Mouse (Mus musculus) right cerebral cortex, adult 18-20 months (tissue): Measurements from ENCODE around the gene Rbm10.

Source experiments
- DNase-seq: peaks from one replicate; pipeline ENCODE4 v3.0.0; 2022; ENCODE audit warnings: mixed read lengths

The Rbm10 gene

DNA sequence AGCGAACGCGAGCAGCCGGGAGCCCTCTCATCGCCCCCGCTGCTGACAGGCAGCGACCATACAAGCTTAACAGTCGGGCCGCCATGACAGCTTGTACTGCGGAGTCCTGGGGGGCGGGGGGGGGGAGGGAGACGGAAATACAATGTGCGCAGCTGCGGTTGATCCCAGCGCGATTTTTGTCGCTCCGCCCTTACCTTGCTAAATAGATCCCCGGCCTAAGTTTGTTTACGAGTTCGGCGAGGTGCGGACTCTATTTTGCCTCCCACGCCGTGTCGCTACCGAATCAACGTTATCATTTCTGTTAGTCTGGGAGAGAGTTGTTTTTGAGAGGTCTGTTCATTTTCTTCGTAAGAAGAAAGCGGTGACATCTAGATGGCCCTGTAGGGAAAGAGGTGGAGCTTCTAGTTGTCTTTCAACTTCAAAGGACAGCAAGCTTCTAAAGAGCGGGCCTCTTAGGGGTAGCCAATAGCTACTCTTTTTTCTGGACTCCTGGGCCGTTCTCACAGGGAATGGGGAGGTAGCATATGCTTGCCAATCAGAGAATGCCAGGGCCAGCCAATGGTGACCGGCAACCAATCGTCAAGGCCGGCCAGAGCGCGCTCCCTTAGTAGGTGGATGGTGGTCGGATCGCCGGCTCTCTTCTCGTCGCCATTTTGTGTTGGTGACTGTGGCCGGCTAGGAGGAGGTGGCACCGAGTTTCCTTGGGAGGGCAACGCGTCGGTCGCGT lies at the start of gene Rbm10, which contains the start of gene Ndufb11:
TSS of gene Rbm10 (plus strand) at position 328 of the 727 bp plus-strand sequence.
TSS of gene Ndufb11 (minus strand) at position 444 of the 727 bp plus-strand sequence.
- DNase-seq, result peak; percentile 85

GRCm38 (mm10) chrX:20571024-20571423 lies 46.3 kb upstream of the Rbm10 start:
- no peak for DNase-seq

GRCm38 (mm10) chrX:20572683-20573082 lies 44.6 kb upstream of the Rbm10 start:
- no peak for DNase-seq

GRCm38 (mm10) chrX:20573927-20574326 lies 43.4 kb upstream of the Rbm10 start:
- DNase-seq, result no peak

GRCm38 (mm10) chrX:20587968-20588367 lies 29.3 kb upstream of the Rbm10 start:
- no peak for DNase-seq

DNA sequence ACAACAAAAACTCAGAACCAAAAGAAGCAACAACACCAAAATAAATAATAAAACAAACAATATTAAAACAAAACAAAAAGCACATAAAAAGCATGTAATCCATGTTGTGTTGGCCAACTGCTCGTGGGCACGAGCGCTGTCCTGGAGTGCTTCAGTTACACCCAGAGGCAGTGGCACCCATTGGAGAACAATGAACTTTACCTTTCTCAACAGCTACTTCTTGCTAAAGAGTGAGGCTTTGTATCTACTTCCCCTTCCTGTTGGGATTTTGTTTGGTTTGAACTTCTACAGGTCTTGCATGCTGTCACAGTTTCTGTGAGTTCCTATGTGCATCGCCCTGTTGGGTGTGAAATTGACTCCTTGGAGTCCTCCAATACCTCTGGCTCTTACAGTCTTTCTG lies 8.8 kb upstream of the Rbm10 start:
- DNase-seq, result no peak

GRCm38 (mm10) chrX:20616861-20617175 lies 485 bp upstream of the Rbm10 start:
- no peak for DNase-seq

GRCm38 (mm10) chrX:20617903-20618399 lies 648 bp downstream of the Rbm10 start:
- DNase-seq, result no peak

- DNase-seq, result no peak
Measured at GRCm38 (mm10) chrX:20638141-20638540, 20.8 kb downstream of the Rbm10 start.

DNA sequence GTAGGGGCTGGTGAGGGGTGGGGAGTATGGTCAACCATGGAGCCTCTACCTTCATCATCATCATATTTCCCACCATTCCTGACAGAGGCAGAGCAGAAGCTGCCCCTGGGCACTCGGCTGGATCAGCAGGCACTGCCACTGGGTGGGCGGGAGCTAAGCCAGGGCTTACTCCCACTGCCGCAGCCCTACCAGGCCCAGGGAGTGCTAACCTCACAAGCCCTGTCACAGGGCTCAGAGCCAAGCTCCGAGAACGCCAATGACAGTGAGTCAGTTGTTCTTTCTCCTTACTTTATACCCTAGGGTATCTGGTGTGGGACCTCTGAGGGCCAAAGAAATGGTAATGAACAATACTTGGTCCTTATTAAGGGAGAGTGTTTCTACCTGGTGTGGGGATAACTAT lies 27.5 kb downstream of the Rbm10 start:
- DNase-seq, result no peak

DNA sequence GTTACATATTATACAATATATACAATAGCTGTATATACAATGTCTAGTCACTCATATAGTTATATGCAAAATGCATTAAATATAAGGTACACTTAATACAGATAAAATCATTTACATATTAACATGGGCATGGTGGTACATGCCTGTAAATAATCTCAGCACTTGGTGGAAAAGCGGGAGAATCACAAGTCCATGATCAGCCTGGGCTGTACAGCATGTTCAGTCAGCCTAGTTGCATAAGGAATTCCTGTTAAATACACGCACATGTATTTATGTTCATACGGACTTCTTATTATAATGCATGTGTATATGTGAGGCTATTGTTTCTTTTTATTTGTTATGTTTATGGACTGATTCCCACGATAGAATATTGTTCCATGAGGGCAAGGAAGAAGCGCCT lies 40.3 kb downstream of the Rbm10 start:
- DNase-seq, result no peak

GRCm38 (mm10) chrX:20658026-20658652 lies 40.8 kb downstream of the Rbm10 start, which contains the start of gene Uba1:
Gene Uba1, plus strand, starts transcription at chrX:20658326.
- peak; percentile 86 for DNase-seq

GRCm38 (mm10) chrX:20658891-20659406 lies 41.6 kb downstream of the Rbm10 start:
- DNase-seq, result no peak

- DNase-seq, result no peak
Measured at GRCm38 (mm10) chrX:20662317-20662715, 45.0 kb downstream of the Rbm10 start.

DNA sequence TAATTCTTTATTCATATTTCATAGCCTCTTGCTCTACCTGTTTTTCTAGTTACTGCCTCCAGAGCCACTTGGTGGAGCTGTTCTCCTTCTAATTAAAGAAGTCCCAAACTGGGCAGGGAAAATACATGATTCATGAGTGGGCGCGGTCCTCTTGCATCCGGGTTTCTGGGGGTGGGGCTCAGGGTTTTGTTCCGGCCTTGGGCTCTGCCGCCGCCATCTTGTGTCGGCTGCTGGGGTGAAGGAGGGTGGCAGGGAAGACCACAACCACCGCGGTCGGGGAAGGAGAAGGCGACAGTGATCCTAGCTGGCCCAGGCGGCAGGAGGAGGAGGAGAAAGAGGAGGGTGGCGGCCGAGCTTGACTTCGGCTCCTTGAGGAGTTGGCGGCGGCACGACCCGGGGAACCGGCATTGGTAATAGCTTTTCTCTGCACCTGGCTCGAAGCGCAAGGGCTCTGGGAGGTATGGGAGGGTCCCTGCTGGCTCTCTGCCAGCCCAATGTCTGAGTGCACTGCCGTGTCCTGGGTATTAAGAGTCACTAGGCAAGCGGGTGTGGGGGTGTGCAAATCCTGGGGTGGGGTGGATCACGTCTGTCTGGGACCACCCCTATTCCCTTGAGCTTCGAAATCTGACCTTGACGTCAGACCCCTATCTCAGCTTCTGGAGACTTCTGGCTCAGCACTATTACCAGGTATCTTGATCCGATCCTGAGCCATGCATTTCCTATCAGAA lies 45.6 kb downstream of the Rbm10 start:
- peak; percentile 87 for DNase-seq

DNA sequence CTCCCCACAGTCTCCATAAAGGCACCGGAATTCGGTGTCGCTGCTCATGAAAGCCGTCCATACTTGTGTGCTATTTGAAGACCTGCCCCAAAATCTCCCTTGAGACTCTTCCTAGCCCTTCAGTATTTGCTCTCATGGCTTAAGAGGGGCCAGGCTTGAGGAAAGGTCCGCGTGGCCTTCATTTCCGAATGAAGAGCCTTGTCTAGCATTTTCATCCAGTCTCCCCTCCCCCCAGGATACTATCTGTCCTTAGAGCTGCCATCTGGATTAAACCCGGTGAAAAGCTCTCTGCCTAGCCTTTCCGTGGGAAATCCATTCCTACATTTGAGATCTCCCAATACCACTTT lies 46.1 kb downstream of the Rbm10 start:
- no peak for DNase-seq

GRCm38 (mm10) chrX:20687519-20688067 lies 70.3 kb downstream of the Rbm10 start, which contains the start of gene Cdk16:
Gene Cdk16, plus strand, starts transcription at chrX:20687954.
- DNase-seq, result peak; percentile 89

DNA sequence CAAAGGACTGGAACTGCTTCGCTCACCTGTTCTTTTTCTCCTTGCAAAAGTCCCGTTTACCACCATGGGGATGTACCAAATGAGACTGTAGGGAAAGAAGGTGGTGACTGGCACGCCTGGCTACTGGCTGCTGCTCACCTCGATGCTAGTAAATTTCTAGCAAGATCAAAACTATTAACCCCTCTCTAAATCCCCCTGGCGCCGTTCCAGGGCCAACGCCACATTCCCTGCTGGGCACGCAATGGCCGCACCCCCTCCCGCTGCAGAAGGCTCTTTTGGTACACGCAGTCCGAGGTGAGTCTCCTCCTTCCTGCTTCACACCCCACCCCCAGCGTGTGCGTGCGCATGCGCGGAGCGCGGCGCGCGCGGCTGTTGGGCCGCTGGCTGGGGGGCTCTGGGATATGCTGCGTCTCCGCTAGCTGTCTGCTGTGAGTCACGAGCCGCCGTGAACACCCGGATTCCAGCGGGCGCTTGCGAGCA lies 70.8 kb downstream of the Rbm10 start:
- peak; percentile 86 for DNase-seq

DNA sequence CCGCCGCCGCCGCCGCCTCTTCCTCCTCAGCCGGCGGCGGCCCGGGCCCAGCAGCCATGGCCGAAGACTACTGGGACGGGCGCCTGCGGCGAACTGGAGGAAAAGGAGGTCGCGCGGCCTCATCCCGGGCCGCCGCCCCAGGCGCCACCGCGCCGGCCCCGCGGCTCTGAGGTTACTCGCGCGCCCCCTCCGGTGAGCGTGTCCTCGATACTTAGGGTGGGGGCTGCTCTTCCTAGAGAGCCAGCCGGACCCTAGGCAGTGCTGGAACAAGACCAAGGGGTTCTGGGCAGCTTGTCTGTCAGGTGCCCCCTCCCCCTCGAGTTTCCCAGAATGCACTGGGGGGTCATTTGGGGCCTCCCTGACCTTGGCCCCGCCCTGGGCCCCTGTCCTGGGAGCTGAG lies 71.3 kb downstream of the Rbm10 start:
- peak; percentile 38 for DNase-seq

DNA sequence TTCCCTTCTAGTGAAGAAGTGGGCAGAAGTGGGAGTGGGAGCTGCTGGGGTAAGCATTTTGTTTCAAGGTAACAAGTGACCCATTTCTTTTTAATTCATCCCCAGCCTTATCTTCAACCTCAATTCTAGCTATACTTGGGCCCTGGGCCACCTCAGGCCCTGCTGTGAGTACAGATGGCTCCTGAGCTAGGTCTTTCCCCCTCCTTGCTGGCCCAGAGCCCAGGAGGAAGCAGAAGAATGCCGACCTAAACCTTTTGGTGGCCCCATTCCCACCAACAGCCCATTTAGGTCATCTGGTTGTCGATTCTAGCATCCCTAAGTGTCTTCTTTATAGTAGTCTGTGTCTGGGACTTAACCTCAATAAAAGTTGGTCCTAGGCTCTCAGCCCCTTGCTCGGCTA lies 74.3 kb downstream of the Rbm10 start:
- DNase-seq, result no peak

DNA sequence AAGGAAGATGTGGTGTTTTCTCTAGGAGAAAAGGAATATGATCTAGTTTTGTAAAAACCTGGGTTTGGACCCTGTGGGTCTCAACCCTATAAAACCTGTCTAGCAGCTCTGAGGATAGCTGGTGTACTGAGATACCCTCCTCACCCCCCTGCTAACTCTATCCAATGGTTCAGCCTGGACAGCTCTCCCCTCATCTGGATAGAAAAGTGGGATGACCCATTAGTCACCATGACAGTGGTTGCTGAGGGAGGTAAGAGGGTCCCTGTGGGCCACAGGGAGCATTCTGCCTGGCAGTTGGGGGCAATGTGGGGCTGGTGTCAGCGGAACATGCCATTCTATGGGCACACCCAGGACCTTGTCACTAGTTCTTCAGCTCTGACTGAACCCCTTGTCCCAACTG lies 75.3 kb downstream of the Rbm10 start:
- no peak for DNase-seq

- DNase-seq, result no peak
Measured at GRCm38 (mm10) chrX:20695842-20696241, 78.5 kb downstream of the Rbm10 start.
